Mouse (Mus musculus) embryonic fibroblast, embryonic 13.5 days (primary cell): ENCODE results near the gene Sec14l5.

Experiments used
- CTCF ChIP-seq: IDR thresholded peaks from 2 replicates; pipeline ENCODE4 v1.5.1; 2011; ENCODE audit warnings: mild to moderate bottlenecking, control low read depth, low read length, moderate library complexity, borderline replicate concordance; ENCODE audit not compliant: insufficient read depth
- POLR2A ChIP-seq: IDR thresholded peaks from 2 replicates; pipeline ENCODE4 v1.6.1; 2011; ENCODE audit warnings: low read depth, mild to moderate bottlenecking, control low read depth, low read length, moderate library complexity

DNA sequence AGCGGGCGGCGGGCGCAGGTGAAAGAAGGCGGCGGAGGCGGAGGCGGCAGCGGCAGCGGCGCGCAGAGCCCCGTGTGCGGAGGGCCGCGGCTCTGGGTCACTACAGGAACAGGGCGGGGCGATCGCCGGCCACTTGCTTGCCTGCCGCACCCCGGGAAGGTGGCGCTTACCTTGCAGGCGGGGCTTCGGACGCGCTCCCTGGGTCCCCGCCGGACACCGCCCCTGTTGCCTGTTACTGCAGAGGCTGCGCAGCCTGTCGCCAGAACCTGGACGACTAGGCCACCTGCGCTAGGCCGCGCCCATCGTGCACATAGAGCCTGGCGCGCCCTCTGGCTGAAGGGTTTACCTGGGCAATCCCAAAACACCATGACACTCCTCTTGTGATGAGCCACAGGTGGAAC, 14.5 kb upstream of the Sec14l5 start, which contains the start of gene Ppl:
- TF ChIP-seq CTCF: no peak
- no peak for TF ChIP-seq POLR2A
